Mouse (Mus musculus): ENCODE data around the gene Cmpk1.
"Not testable (repeated sequence)": the region's sequence is repeated elsewhere in the genome, so short reads cannot be mapped to it uniquely, and the experiment has no call there.

The Cmpk1 gene

DNA sequence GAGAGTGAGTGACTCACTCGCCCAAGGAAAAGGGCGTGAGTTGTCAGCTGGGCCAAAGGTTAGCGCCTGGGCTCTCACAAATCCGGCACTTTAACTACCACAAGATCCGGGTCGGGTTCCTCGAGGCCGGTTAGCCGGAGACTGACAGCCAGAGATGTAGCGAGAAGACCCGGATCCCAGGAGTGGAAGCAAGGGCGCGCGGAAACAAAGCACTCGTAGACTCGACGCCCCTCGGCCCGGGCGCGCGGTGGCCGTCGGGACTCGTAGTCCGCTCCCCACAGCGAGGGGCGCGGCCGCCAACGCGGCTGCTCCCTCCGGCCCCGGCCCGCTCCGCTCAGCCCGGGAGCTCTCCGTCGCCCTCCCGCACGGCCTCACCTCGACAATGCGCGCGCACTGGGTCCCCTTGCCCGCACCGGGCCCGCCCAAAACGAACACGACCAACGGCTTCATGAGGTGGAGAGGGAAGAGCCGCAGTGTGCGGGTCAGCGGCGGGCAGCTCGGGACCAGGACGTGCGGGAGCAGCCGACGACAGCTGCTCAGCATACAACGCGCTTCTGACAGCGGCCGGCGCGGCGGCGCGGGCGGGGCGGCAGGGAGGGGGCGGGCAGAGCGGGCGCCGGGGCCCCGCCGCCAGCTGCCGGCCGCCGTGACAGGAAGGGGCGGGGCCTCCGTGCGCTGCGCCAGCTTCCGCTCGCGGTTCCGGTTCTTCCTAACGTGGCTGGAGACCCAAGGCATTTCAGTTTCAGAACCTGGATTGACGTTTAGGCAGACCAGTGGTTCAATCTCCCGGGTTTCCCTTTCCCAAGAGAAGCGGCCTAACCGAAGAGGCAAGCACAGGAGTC is at the start of gene Cmpk1:
TSS of gene Cmpk1 (minus strand) at position 651 of the 842 bp plus-strand sequence.
- peak; percentile 73 for DNase-seq (ENCODE audit: low spot score)

DNA sequence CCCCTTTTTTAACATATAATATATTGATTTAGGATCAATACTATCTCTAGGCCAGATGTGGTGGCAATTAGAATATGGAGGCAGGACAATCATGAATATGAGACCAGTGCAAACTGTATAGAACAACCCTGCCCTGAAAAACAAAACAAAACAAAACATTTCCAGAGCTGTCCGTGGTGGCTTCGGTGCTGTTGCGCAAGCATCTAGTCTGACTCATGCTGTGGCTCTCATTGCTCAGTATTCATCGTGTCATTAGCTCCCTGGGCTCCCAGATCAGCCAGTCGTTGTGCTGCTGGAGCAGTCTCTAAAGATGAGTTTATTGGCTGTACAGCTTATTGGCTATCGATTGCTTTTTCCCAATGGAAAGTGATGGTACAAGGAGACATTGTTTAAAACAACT is 48.0 kb upstream of the Cmpk1 start:
- DNase-seq (ENCODE audit: low spot score) = no peak

DNA sequence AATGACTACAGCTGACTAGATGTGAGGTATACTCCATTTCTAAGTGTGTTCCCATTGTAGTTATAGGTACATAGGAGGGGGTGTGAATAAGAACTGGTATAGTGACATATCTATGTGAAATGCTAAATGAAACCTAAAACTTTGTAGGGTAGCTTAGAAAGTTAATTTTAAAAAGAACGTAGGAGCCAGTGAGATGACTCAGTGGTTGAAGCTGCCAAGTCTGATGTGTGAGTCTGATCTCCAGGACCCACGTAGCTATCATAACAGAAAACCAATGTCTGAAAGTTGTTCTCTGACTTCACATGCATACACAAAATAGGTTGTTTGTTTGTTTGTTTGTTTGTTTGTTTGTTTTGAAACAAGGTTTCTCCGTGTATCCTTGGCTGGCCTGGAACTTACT is 33.0 kb upstream of the Cmpk1 start:
- no peak for DNase-seq (ENCODE audit: low spot score)

DNA sequence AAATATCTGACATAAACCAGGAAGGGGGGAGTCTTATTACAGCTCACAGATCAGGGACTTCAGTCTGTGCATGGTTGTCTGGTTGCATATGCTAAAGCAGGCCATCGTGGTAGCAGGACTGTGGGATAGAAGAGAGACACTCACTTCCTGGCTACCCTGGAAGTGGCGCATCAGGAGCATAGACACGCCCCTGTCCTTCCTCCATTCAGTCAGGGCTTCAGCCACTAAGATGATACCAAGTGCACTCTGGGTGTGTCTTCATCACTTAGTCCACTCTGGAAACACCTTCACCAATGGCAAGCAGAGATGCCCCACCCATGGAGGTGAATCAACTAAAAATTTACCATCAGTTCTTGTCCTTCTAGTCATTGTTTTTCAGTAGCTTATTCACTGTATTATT is 27.2 kb upstream of the Cmpk1 start:
- no peak for DNase-seq (ENCODE audit: low spot score)

DNA sequence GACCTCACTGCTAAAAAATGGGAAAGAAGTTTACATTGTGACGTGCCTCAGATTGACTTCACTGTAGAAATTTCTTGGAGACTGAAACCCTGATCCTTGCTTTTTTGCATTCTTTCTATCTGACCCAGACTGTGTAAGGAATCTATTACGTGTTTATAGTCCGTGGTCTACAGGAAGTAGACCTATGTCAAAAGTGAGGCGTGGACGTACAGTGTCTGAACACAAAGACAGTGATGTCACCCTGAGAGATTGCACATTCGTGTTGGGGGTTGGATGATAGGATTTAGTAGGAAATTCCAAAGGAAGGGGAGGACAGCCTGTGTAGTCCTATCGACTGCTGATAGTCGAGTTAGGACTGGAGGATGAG is 13.4 kb upstream of the Cmpk1 start:
- DNase-seq (ENCODE audit: low spot score) = peak; percentile 9

DNA sequence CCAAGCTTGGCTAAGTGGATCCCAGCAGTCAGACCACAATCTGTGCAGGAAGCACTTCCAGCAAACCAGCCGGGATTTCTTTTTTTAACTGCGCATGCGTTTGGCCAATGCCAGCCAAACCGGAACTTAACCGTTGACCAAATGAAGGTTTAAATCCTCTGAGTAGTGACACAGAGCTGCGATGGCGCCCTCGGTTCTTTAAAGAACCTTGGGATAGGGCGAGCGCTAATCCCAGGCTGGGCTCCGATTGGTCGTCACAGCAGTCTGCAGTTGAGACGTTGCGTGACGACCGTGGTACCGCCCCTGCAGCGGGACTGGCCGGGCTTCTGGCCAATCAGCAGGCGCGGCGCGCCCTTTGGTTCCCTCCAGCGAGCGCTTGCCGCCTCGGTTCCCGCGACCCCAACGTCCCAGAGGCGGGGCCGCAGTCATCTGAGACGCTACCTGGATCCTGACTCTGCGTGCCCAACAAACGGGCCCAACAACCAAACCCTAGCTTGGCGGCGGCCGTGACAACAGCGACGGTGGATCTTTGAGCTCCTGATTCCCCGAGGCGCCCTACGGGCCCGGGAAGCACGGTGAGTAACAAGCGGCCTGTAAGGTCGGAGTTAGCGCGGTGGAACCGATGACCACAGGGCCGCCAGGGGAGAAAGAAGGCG is 12.9 kb upstream of the Cmpk1 start, which contains the start of gene Stil:
TSS of gene Stil (plus strand) at position 387 of the 656 bp plus-strand sequence.
- DNase-seq (ENCODE audit: low spot score) = peak; percentile 94

DNA sequence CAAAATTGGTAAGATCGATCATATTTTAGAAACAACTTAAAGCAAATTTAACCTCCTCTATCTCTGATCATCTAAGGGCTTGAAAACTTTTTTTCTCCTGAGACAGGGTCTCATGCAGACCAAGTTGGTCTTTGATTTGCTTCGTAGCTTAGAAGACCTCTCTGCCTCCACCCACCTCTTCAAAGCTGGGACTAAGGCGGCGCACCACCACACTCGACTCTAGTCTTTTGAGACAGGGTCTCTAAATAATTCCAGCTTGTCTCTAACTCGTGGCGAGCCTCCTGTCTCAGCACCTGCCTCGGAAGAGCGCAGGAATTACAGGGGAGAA is 12.4 kb upstream of the Cmpk1 start:
- no peak for DNase-seq (ENCODE audit: low spot score)

DNA sequence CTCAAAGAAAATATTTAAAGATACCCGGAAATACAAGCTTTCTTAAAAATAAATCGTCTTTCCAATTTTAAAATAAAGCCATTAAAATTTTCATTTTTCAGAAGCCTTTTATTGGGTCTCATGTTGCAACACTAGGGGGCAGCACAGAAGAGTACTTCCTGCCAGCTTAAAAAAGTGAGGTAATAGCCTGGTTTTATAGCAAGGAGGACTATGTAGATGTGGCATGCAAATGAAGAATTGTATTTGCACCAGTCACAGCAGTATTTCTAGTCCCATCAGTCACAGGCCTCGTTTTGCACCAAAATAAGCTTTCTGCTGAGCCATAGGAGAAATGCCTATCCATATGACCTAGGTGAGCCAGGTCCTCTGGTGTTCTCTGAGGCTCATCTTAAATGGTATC is 10.0 kb upstream of the Cmpk1 start:
- DNase-seq (ENCODE audit: low spot score) = peak; percentile 37

DNA sequence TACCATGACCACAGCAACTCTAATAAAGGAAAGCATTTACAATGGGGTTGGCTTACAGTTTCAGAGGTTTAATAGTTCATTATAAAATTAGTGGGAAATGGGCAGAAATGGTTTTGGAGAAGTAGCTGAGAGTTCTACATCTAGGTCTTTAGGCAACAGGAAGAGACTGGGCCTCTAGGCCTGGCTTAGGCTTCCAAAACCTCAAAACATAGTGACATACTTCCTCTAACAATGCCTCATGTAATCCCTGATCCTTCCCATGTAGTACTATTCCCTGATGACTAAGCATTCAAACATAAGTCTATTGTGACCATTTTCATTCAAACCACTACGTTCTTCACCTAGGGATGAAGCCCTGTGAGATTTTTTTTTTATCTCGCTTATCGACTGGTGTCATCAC is 7.2 kb upstream of the Cmpk1 start:
- no peak for DNase-seq (ENCODE audit: low spot score)

DNA sequence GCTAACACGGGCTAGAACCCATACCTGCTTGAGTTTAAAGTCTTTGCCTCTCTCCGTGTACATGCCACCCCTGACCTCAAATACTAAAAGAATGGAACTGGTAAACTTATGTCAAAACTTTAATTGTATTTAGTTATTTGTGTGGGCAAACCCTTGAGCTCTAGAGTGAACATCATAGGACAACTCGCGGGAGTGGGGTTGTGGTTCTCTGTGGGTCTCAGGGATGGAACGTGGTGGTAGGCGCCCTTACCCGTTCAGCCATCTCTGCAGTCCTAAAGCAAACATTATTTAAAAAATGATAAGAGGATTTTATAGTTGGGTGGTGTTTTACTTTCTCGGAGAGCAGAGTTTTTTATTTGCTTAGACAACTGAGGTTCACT is 840 bp downstream of the Cmpk1 start:
- no peak for DNase-seq (ENCODE audit: low spot score)

DNA sequence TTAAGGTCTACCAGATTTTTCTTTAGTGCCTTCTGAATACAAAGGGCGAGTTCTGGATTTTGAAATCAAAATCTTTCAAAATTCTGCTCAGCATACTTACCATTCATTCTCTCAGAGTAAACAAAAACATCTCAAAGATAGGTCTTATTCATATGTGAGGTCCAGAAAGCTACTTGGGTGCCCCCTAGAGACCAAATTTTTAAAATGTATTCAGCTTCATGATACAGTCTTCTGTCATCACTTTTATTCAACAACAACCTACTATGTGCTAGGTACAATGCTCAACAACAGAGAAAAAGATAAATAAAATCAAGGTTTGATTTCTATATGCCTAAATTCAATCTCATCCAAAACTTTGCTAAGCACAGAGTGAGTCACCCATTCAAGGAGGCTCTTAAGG is 4.0 kb downstream of the Cmpk1 start:
- no peak for DNase-seq (ENCODE audit: low spot score)

DNA sequence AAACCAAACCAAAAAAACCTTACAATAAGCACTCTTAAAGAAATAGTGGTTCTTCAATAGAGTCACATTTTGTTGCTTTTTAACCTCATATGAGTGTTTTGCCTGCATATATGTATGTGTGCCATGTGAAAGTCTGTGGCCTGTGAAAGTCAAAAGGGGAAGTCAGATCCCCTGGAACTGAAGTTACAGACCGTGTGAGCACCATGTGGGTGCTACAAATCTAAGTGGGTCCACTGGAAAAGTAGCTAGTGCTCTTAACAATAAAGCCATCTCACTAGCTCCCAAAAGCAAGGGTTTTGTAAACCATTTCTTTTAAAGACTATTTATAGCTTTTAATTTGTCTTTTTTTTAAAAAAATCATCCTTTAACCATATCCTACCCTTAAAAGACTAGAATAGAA is 4.4 kb downstream of the Cmpk1 start:
- DNase-seq (ENCODE audit: low spot score) = no peak

DNA sequence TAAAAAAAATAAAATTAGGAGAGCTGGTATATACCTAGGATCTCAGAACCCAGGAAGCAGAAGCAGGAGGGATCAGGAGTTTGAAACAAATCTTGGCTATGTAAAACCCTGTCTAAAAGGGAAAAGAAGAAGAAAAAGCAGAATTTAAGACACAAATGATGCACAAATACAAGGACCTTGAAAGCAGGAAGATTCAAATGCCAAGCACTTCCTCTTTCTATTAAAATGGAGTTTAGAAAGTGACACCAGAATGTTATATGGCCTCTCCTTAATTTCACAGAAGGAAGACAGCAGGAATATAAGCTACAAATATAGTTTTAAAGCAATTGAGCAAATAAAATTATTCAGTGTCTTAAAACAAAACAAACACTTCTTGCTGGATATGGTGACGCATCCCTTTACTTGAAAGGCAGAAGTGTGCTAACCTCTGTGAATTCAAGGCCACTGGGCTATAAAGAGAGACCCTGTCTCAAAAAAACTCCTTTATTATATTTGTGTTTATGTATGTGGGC is 13.8 kb downstream of the Cmpk1 start:
- no peak for DNase-seq (ENCODE audit: low spot score)

DNA sequence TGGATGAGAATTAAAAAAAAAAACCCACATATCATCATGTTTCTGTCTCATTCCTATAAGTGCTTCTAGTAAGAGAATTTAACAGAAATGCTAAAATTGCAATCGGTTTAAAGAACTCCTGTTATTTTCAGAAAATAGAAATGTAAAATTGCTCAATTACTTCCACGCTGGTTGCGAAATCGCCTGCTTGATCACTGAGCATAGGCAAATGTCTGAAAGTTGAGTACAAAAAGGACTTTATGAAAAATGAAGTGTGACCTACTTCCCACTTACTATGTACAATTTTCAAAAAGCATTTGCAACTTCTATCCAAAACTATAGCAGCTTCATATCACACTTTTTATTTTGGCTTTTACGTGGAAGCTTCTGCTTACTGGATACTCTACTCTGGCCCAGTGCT is 16.3 kb downstream of the Cmpk1 start:
- DNase-seq (ENCODE audit: low spot score) = no peak

DNA sequence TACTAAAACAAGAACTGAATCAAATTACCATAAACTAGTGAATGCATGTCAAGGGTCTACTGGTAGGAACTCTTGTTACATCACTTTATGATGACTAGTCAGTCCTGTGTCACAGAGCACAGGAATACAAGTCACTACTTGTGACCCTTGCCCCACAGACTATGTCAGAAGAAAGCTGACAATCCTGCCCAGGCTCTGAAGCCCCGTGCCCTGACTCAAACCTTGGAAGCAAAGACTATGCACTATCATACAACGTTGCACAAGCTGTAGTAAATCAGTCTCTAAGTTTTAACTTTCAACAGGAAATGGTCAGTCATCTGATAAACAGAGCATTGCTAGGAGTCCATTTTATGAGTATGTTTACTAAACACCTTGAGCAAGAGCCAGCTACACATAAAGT is 26.2 kb downstream of the Cmpk1 start:
- DNase-seq (ENCODE audit: low spot score) = not testable (repeated sequence)

DNA sequence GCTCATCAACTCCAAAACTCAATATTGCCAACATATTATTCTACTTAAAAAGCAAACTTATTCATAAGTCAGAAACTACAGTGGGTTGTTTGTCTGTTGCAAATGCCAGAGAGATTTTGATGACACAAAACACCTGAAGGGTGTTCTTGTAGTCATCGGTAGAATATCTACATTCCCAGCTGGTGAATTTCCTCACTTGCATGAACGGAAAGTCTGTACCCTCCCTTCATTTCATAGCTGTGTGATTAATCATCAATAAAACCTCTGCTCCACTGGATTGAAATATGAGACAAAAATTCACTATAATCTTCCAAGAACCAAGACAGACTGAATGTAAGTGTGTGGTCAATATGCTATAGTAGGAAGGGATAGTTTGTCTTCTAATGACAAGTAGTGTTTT is 27.5 kb downstream of the Cmpk1 start:
- DNase-seq (ENCODE audit: low spot score) = no peak

DNA sequence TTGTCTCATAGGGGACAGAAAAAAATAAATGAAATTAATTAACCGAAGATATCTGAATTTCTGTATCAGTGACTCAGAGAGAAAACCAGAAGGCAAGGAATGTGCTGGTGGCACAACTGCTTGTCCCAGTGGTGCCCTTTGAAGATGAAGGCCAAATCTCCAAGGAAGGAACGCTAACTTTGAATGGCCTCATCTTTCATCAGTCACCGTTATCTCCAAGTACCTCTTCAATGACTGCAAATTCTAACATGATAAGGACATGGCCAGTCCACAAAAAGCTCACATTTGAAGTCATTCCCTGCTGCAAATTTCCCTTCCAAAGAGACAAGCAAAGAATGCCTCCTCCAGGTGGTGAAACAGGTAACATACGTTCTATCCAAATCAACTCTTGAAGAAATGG is 28.3 kb downstream of the Cmpk1 start:
- no peak for DNase-seq (ENCODE audit: low spot score)

DNA sequence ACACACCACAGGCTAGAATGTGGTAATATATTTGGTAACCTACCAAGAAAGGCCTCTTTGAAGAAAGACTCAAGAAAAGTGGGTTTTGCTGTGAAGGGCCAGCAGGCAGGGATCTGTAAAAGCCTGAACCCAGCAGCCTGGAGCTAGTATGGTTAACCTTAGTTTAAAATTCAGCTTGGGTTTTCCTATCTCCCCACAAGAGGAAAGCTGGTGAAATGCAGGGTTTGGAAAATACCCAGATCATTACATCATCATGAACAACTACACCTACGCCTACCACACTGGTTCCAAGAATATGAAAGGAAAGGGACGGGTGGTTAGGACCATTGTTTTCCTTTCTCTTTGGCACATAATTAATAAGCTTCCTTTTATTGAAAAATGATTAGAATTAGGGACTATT is 28.8 kb downstream of the Cmpk1 start:
- no peak for DNase-seq (ENCODE audit: low spot score)

DNA sequence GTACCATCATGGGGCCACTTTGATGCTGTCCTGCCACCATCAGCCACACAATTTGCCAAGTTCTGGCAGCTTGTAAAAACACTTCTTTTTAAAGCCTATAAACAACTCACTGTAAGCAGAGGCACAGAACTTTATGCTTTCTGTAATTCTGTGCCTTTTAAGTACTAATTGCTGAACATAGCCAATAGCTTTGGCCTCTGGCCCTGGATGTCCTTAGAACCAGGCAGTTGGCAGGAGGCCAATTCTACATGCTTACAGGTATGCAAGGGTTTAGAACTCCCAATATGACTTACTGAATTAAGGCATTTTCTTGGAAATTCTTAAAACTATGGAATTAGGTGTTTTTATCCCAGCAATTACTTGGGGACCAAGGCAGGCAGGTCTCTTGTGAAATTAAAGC is 29.6 kb downstream of the Cmpk1 start:
- DNase-seq (ENCODE audit: low spot score) = no peak

DNA sequence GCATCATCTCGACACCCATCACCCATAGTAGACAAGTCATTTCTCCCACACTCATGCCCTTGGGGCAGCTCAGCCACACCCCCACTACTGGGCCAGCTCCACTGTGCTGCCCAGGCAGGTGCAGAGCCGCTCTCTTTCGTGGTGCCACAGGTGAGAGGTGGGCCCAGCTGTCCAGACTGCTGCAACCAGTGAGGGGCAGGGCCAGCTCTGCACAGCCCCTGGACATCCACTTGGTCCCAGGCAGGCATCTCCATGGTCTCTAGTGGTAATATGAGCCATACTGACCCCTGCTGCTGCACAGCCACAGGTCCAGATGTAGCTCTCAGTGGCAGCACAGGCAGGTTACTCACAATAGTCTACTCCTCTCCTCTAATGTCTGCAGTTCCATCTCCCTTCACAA is 33.9 kb downstream of the Cmpk1 start:
- no peak for DNase-seq (ENCODE audit: low spot score)

DNA sequence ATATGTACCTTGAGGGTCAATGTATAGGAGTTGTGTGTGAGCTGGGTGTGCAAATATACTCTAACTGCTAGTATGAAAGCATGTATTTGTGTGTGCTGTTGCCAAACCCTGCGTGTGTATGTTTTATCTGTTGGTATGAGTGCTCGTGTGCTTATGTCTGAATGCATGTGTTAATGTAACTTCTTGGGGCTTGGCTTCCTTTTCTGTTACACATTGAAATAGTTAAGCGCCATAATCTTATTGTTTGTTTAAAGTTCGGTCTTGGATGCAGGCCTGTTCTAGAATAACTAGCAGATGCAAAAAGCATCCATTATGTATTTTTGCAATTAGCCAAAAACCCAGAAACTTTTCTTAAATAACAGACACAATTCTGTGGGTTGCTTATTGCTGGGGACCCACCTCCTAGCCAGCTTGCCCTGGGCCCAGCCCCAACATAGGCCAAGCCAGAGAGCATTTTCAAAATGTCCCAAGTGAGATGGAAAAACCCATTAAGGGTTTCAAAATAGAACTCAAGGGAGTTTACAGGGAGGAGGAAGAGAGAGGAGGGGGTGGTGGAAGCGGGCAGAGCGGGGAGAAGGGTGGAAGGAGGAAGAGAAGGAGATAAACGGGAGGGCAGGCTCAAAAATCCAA is 39.1 kb downstream of the Cmpk1 start:
- DNase-seq (ENCODE audit: low spot score) = no peak

DNA sequence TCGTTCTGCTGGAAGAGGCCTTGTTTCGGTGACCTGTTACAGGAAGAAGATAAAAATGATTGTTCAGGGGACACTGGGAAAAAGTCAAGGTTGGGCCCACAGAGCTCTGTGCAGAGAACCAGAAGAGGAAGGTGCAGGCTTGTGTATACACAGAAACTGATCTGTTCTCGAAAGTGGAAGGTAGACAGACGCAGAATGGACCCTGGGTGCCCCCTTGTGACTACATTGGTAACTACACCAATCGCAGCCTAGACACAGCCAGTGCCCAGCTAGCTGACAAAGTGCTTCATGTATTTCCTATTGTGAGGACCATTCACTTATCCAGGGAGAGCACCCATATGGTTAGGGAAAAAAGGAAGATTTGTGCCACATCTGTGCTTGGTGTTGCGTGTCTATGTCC is 39.6 kb downstream of the Cmpk1 start:
- peak; percentile 50 for DNase-seq (ENCODE audit: low spot score)

DNA sequence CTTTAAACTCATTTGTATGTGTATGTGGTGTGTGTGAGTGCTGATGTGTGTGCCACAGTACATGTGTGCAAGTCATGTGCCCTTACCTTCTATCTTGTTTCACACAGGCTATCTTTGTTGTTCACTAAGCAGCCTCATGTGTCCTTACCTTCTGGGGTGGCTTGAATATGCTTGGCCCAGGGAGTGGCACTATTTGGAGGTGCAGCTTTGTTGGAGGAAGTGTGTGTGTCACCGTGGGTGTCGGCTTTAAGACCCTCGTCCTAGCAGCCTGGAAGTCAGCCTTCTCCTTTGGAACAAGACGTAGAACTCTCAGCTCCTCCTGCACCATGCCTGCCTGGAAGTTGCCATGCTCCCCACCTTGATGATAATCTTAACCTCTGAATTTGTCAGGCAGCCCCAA is 40.6 kb downstream of the Cmpk1 start:
- DNase-seq (ENCODE audit: low spot score) = no peak
